Mouse (Mus musculus): ENCODE data around the gene Cybb. TPM values are rescaled to one million over a fixed set of nuclear protein-coding genes. Genes with fewer than 3 reads are reported as not detected.

The Cybb gene
- polyA plus RNA-seq, 1 experiment from 2014 or later = 1.0 TPM

GRCm38 (mm10) chrX:9461399-9461798 lies 26.2 kb downstream of the Cybb start:
- no peak for ATAC-seq (ENCODE audit: insufficient number of reproducible peaks, low FRiP score)
- no peak overlapping the region for H3K27ac ChIP-seq (ENCODE audit: poor library complexity, severe bottlenecking)
- no peaks in the 10 kb centered on the region for H3K27me3 ChIP-seq (replicated peaks)
- H3K4me1 ChIP-seq (replicated peaks) = no peaks in the 10 kb centered on the region
- H3K36me3 ChIP-seq = no peaks in the 10 kb centered on the region
- H3K9ac ChIP-seq = no peak overlapping the region
- no peak overlapping the region for H3K4me3 ChIP-seq
- no peaks in the 10 kb centered on the region for H3K9me3 ChIP-seq (replicated peaks)
- H3K4me2 ChIP-seq = no peak overlapping the region

- Histone ChIP-seq H3K36me3 (no peaks in the 10 kb centered on the region), H3K9ac (no peak overlapping the region), H3K9me3 (replicated peaks) (no peaks in the 10 kb centered on the region), H3K27ac (ENCODE audit: poor library complexity, severe bottlenecking) (no peak overlapping the region), H3K27me3 (replicated peaks) (no peaks in the 10 kb centered on the region), H3K4me1 (replicated peaks) (no peaks in the 10 kb centered on the region), H3K4me2 (no peak overlapping the region), H3K4me3 (no peak overlapping the region)
- no peak for ATAC-seq (ENCODE audit: insufficient number of reproducible peaks, low FRiP score)
- 64% methylated on average over 4 of the region's 4 CpGs for WGBS
These were observed 27.1 kb downstream of the Cybb start for GRCm38 (mm10) chrX:9460387-9460930.

GRCm38 (mm10) chrX:9452375-9452774 lies 35.2 kb downstream of the Cybb start:
- Histone ChIP-seq H3K27me3 (replicated peaks) (no peaks in the 10 kb centered on the region), H3K27ac (ENCODE audit: poor library complexity, severe bottlenecking) (no peak overlapping the region), H3K4me2 (no peak overlapping the region), H3K9me3 (replicated peaks) (no peaks in the 10 kb centered on the region), H3K36me3 (no peaks in the 10 kb centered on the region), H3K9ac (no peak overlapping the region), H3K4me3 (no peak overlapping the region), H3K4me1 (replicated peaks) (no peaks in the 10 kb centered on the region)
- no peak for ATAC-seq (ENCODE audit: insufficient number of reproducible peaks, low FRiP score)
- 77% methylated on average over 5 of the region's 5 CpGs for WGBS

GRCm38 (mm10) chrX:9447284-9447683 lies 40.3 kb downstream of the Cybb start:
- H3K27me3 ChIP-seq (replicated peaks) = no peaks in the 10 kb centered on the region
- H3K27ac ChIP-seq (ENCODE audit: poor library complexity, severe bottlenecking) = no peak overlapping the region
- H3K4me3 ChIP-seq = no peak overlapping the region
- H3K4me1 ChIP-seq (replicated peaks) = no peaks in the 10 kb centered on the region
- H3K4me2 ChIP-seq = no peak overlapping the region
- no peaks in the 10 kb centered on the region for H3K9me3 ChIP-seq (replicated peaks)
- H3K36me3 ChIP-seq = no peaks in the 10 kb centered on the region
- no peak overlapping the region for H3K9ac ChIP-seq
- ATAC-seq (ENCODE audit: insufficient number of reproducible peaks, low FRiP score) = no peak

- Histone ChIP-seq H3K9me3 (replicated peaks) (no peaks in the 10 kb centered on the region), H3K4me2 (no peak overlapping the region), H3K9ac (no peak overlapping the region), H3K4me1 (replicated peaks) (no peaks in the 10 kb centered on the region), H3K4me3 (no peak overlapping the region), H3K27ac (ENCODE audit: poor library complexity, severe bottlenecking) (no peak overlapping the region), H3K36me3 (no peaks in the 10 kb centered on the region), H3K27me3 (replicated peaks) (no peaks in the 10 kb centered on the region)
- no peak for ATAC-seq (ENCODE audit: insufficient number of reproducible peaks, low FRiP score)
- WGBS = 60% methylated on average over 4 of the region's 4 CpGs
These were observed 46.5 kb downstream of the Cybb start for GRCm38 (mm10) chrX:9441102-9441501.

GRCm38 (mm10) chrX:9440556-9440955 lies 47.0 kb downstream of the Cybb start:
- ATAC-seq (ENCODE audit: insufficient number of reproducible peaks, low FRiP score) = no peak
- H3K4me2 ChIP-seq = no peak overlapping the region
- no peaks in the 10 kb centered on the region for H3K27me3 ChIP-seq (replicated peaks)
- WGBS = 83% methylated on average over 4 of the region's 4 CpGs
- no peak overlapping the region for H3K4me3 ChIP-seq
- H3K27ac ChIP-seq (ENCODE audit: poor library complexity, severe bottlenecking) = no peak overlapping the region
- H3K9ac ChIP-seq = no peak overlapping the region
- no peaks in the 10 kb centered on the region for H3K36me3 ChIP-seq
- no peaks in the 10 kb centered on the region for H3K4me1 ChIP-seq (replicated peaks)
- H3K9me3 ChIP-seq (replicated peaks) = no peaks in the 10 kb centered on the region

- Histone ChIP-seq H3K9me3 (replicated peaks) (no peaks in the 10 kb centered on the region), H3K4me2 (no peak overlapping the region), H3K27ac (ENCODE audit: poor library complexity, severe bottlenecking) (no peak overlapping the region), H3K4me3 (no peak overlapping the region), H3K27me3 (replicated peaks) (no peaks in the 10 kb centered on the region), H3K36me3 (no peaks in the 10 kb centered on the region), H3K4me1 (replicated peaks) (no peaks in the 10 kb centered on the region), H3K9ac (no peak overlapping the region)
- ATAC-seq (ENCODE audit: insufficient number of reproducible peaks, low FRiP score) = no peak
- WGBS = 87% methylated on average over 2 of the region's 2 CpGs
These were observed 48.3 kb downstream of the Cybb start for GRCm38 (mm10) chrX:9439257-9439656.

- no peak overlapping the region for H3K4me3 ChIP-seq
- H3K9ac ChIP-seq = no peak overlapping the region
- H3K9me3 ChIP-seq (replicated peaks) = no peaks in the 10 kb centered on the region; the same call in 1 of the 2 replicates
- WGBS = 72% methylated on average over 5 of the region's 5 CpGs
- H3K4me1 ChIP-seq (replicated peaks) = no peaks in the 10 kb centered on the region
- H3K27me3 ChIP-seq (replicated peaks) = no peaks in the 10 kb centered on the region
- no peak overlapping the region for H3K27ac ChIP-seq (ENCODE audit: poor library complexity, severe bottlenecking)
- H3K36me3 ChIP-seq = no peaks in the 10 kb centered on the region
- ATAC-seq (ENCODE audit: insufficient number of reproducible peaks, low FRiP score) = no peak
- no peak overlapping the region for H3K4me2 ChIP-seq
These were observed 73.7 kb downstream of the Cybb start for GRCm38 (mm10) chrX:9413889-9414288.

Other genes with a start within 250 kb of the Cybb start
- 0.49 and 0.89 TPM in 2 replicates for gene Gm14862, start 230.9 kb downstream of the Cybb start, polyA plus RNA-seq (2016; fragmentation: Nextera tagmentation; extraction: Ambion mirVana)
- gene Xk, start 215.0 kb downstream of the Cybb start, polyA plus RNA-seq (2016; fragmentation: Nextera tagmentation; extraction: Ambion mirVana) = 9.5 and 10.6 TPM in 2 replicates
- gene H2al1m, start 204.0 kb downstream of the Cybb start, polyA plus RNA-seq (2016; fragmentation: Nextera tagmentation; extraction: Ambion mirVana) = 0.83 and 1.3 TPM in 2 replicates
- not detected in 2 replicates for gene H2al1k, start 137.1 kb downstream of the Cybb start, polyA plus RNA-seq (2016; fragmentation: Nextera tagmentation; extraction: Ambion mirVana)
- not detected in 2 replicates for gene H2al1o, start 84.6 kb upstream of the Cybb start, polyA plus RNA-seq (2016; fragmentation: Nextera tagmentation; extraction: Ambion mirVana)
- gene Dynlt3, start 175.2 kb upstream of the Cybb start, polyA plus RNA-seq (2016; fragmentation: Nextera tagmentation; extraction: Ambion mirVana) = 61.1 and 63.2 TPM in 2 replicates